ENCODE assay signal across 15 mouse cellular contexts in the genomic region with DNA sequence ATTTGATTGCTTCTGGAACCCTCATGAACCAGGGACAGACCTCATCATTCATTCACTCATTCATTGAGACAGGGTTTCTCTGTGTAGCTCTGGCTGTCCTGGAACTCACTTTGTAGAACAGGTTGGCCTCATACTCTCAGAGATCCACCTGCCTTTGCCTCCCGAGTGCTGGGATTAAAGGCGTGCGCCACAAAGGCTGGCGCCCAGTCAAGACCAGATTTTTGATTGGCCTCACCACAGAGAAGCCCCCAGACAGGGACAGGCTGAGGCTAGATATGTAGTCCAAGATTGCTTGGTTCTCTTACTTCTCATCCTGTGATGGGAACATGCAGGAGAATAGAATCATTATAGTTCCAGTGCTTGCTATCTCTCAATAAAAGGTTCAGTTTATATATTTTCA.
"Had no signal": no experiment of that assay in that cellular context is flagged by ENCODE, and none has a peak within 500 bp of the region (broad histone marks: within the 10 kb centered on the region; RNA-seq: fewer than 3 reads in every experiment).

No protein-coding gene starts in this region.

- H3K4me3 ChIP-seq: neural tube, embryonic 15.5 days; stomach, embryonic 15.5 days had no signal

- DNase-seq: retina, postnatal 1 day; right cerebral cortex, adult 18-20 months; right cerebral cortex, postnatal 14 days; right cerebral cortex, postnatal 25 days; right cerebral cortex, postnatal 4 days; spleen, adult 18-20 months; thymus, adult 18-20 months; thymus, adult 2 months; thymus, postnatal 14 days; thymus, postnatal 25 days; thymus, postnatal 36 days; thymus, postnatal 4 days had no signal

- H3K36me3 ChIP-seq: neural tube, embryonic 15.5 days; stomach, embryonic 15.5 days had no signal

- H3K27ac ChIP-seq: neural tube, embryonic 15.5 days; stomach, embryonic 15.5 days; stomach, postnatal 0 days had no signal
